Mouse (Mus musculus) megakaryocyte, embryonic 14.5 days (primary cell): ENCODE results near the gene Art5. TPM values are rescaled to one million over a fixed set of nuclear protein-coding genes. Genes with fewer than 3 reads are reported as not detected.

Source experiments
- H3K27me3 ChIP-seq: replicated peaks from 2 replicates; pipeline ENCODE3; 2012; ENCODE audit warnings: inconsistent platforms
- H3K36me3 ChIP-seq: replicated peaks from 2 replicates; pipeline ENCODE3; 2012; ENCODE audit warnings: low read length, inconsistent platforms, mixed read lengths
- H3K4me1 ChIP-seq: 2 replicates; pipeline ENCODE4 v1.6.1; 2012; ENCODE audit warnings: inconsistent platforms
- H3K4me3 ChIP-seq: replicated peaks from 2 replicates; pipeline ENCODE3; 2012; ENCODE audit warnings: moderate library complexity, mild to moderate bottlenecking, inconsistent platforms
- H3K9me3 ChIP-seq: 2 replicates; pipeline ENCODE4 v1.6.1; 2012; ENCODE audit warnings: inconsistent platforms
- FLI1 ChIP-seq: IDR thresholded peaks from 2 replicates; pipeline ENCODE4 v1.6.1; 2012; ENCODE audit warnings: low read length, inconsistent platforms, mixed read lengths
- GATA1 ChIP-seq: IDR thresholded peaks from 3 replicates; pipeline ENCODE4 v1.6.1; 2012; ENCODE audit warnings: mixed read lengths, low read length, inconsistent platforms, borderline replicate concordance
- polyA plus RNA-seq: library from polyadenylated mRNA; stranded (reverse); fragments of >175 nt; gene quantifications from 2 replicates; pipeline ENCODE4 v1.2.3, GENCODE M21; 2012; ENCODE audit warnings: low replicate concordance; ENCODE audit not compliant: insufficient read depth

Art5 gene
- not detected in 2 replicates for polyA plus RNA-seq

DNA sequence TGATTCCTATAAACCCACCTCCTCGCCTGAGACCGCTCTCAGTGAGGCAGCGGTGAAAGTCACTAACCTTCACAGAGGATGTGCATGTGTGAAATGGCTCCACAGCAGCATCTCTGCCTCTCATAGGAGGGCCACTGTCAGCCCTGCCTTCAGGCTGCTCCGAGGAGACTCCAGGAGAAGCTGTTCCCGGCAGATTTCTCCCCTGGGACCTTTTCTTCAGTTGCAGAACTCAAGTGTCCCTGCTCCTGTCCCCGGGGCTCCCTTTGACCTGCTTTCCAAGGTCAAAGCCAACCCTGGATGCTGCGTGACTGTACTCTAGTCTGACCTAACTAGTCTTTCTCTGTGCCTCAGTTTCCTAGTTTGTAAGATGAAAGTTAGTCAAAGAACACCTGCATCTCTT is at the start of gene Art5:
Art5 (minus strand) TSS at position 319 of the 400 bp plus-strand sequence.
- no peak within 1 kb of the TSS for H3K4me3 ChIP-seq
- no peaks in the 10 kb centered on the region for H3K9me3 ChIP-seq
- H3K36me3 ChIP-seq: no peaks in the 10 kb centered on the region
- no peak for TF ChIP-seq GATA1
- no peak for TF ChIP-seq FLI1
- H3K27me3 ChIP-seq: peaks cover 70% of the 10 kb centered on the region
- peaks cover 47% of the 10 kb centered on the region for H3K4me1 ChIP-seq

GRCm38 (mm10) chr7:102153691-102154090 is 44.4 kb upstream of the Art5 start:
- no peaks in the 10 kb centered on the region for H3K4me1 ChIP-seq
- no peak overlapping the region for H3K4me3 ChIP-seq
- no peak for TF ChIP-seq GATA1
- no peak for TF ChIP-seq FLI1
- H3K36me3 ChIP-seq: peaks cover 92% of the 10 kb centered on the region
- H3K27me3 ChIP-seq: no peaks in the 10 kb centered on the region
- no peaks in the 10 kb centered on the region for H3K9me3 ChIP-seq

DNA sequence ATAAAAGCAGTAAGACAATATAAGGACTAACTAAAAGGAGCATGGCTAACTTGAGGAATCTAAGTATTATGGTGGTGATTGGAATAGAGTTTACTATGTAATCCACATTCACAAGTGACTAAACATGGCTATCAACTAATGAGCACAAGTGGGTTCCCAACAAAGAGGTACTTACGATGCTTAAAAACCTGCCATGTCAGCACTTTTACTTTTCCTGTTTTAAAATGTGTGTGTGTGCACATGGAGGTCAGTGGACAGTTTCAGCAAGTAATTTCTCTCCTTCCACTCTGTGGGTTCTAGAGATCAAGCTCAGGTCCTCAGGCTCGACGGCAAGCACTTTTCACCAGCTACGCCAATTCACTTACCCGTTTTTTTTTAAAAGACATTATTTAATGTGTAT is 28.6 kb upstream of the Art5 start:
- Histone ChIP-seq H3K4me3 (no peak overlapping the region), H3K4me1 (peaks cover 6% of the 10 kb centered on the region; the same call in 1 of the 2 replicates), H3K36me3 (peaks cover 97% of the 10 kb centered on the region), H3K9me3 (no peaks in the 10 kb centered on the region), H3K27me3 (no peaks in the 10 kb centered on the region)
- no peak for TF ChIP-seq GATA1
- TF ChIP-seq FLI1: no peak

DNA sequence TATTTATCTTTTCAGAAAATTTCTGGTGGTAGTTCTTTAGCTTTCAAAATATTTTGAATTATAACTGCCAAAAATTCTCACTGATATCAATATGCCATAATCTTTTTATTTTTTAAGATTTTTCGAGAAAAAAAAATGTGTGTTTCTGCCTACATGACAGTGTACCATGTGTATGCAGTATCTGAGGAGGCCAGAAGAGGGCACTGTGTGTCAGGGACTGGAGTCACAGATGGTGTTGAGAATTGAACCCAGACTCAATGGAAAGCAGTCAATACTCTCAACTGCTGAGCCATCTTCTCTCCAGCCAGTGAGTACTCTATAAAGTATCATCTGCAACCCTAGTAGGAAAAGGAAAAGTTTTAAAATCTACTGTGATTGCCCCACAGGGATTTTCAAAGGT is 28.2 kb upstream of the Art5 start:
- no peaks in the 10 kb centered on the region for H3K9me3 ChIP-seq
- H3K36me3 ChIP-seq: peaks cover 99% of the 10 kb centered on the region
- H3K4me3 ChIP-seq: no peak overlapping the region
- no peaks in the 10 kb centered on the region for H3K27me3 ChIP-seq
- TF ChIP-seq FLI1: no peak
- TF ChIP-seq GATA1: no peak
- H3K4me1 ChIP-seq: peaks cover 6% of the 10 kb centered on the region; the same call in 1 of the 2 replicates

DNA sequence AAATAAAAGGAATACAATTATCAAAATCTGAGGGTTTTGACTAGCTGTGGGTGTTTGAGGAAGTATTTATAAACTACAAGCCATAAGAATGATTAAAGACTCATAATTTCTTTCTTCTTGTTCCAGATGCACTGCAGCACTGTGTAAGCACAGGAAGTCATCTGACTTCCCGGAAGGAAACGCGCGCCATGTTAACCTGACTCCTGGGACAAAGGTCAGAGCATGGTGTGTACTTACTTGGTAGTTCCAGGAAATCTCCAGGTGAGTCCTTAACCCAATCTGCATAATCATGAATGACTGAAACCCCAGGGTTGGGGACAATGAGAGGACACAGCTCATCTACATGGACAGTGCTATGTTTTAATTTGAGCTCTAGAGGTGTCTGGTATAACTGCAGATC is 23.1 kb upstream of the Art5 start:
- Histone ChIP-seq H3K4me3 (no peak overlapping the region), H3K36me3 (peaks cover 97% of the 10 kb centered on the region), H3K27me3 (no peaks in the 10 kb centered on the region), H3K4me1 (no peaks in the 10 kb centered on the region; the same call in 1 of the 2 replicates), H3K9me3 (no peaks in the 10 kb centered on the region)
- TF ChIP-seq FLI1 (no peak), GATA1 (no peak)

- no peaks in the 10 kb centered on the region for H3K9me3 ChIP-seq
- TF ChIP-seq GATA1 (no peak), FLI1 (no peak)
- no peak overlapping the region for H3K4me3 ChIP-seq
- peaks cover 3% of the 10 kb centered on the region for H3K27me3 ChIP-seq
- peaks cover 73% of the 10 kb centered on the region for H3K36me3 ChIP-seq
- peaks cover 7% of the 10 kb centered on the region; the same call in 1 of the 2 replicates for H3K4me1 ChIP-seq
These were observed 11.0 kb upstream of the Art5 start for GRCm38 (mm10) chr7:102120326-102120725.

DNA sequence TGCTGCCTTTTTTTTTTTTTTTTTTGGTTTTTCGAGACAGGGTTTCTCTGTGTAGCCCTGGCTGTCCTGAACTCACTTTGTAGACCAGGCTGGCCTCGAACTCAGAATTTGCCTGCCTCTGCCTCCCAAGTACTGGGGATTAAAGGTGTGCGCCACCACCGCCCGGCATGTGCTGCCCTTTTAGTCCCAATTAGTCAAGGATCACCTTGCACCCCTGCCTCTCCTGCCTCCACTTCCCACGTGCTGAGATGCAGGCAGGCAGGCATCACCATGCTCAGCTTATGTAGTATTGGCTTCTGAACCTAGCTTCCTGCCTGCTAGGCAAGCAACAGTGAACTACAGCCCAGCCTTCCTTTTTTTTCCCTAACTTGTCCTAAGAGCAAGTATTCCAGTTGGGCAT is 8.1 kb upstream of the Art5 start:
- H3K4me3 ChIP-seq: peak overlapping the region; percentile 38
- peaks cover 44% of the 10 kb centered on the region for H3K36me3 ChIP-seq
- H3K27me3 ChIP-seq: peaks cover 17% of the 10 kb centered on the region
- no peaks in the 10 kb centered on the region for H3K9me3 ChIP-seq
- TF ChIP-seq GATA1: no peak
- no peak for TF ChIP-seq FLI1
- peaks cover 22% of the 10 kb centered on the region for H3K4me1 ChIP-seq

GRCm38 (mm10) chr7:102116579-102117331 is 7.5 kb upstream of the Art5 start, which contains the start of gene Chrna10:
Gene Chrna10, minus strand, starts transcription at chr7:102116828.
- Histone ChIP-seq H3K9me3 (no peaks in the 10 kb centered on the region), H3K4me1 (peaks cover 22% of the 10 kb centered on the region)

DNA sequence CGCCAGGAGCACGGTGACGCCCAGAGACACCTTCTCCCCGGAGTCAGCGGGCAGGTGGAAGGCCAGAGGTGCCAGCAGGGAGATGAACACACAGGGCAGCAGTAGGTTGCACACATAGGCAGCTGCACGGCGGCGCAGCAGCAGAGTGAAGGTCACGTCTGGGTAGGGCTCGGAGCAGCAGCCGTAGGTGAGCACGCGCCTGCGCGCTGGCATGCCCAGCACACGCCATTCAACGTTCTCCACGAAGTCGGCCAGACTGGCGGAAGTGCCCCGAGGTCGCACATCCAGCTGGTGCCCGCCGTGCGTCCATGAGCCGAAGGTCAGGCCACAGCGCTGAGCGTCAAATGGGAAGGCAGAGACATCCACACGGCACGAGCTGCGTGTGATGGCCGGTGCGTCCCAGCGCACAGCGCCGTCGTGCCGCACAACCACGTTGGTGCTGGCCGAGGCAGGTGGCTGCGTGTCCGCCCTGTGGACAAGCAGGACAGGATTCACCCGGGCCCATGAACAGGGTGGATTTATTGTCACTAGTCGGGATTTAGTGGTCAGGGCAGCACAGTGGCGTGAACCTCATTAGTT is 4.0 kb upstream of the Art5 start:
- peak overlapping the region; percentile 51 for H3K4me3 ChIP-seq
- H3K36me3 ChIP-seq: peaks cover 3% of the 10 kb centered on the region
- no peaks in the 10 kb centered on the region for H3K9me3 ChIP-seq
- H3K4me1 ChIP-seq: peaks cover 46% of the 10 kb centered on the region
- peaks cover 47% of the 10 kb centered on the region for H3K27me3 ChIP-seq
- TF ChIP-seq GATA1: no peak
- no peak for TF ChIP-seq FLI1

More at GRCm38 (mm10) chr7:102116579-102117331, 7.5 kb upstream of the Art5 start, which contains the start of gene Chrna10:
- H3K36me3 ChIP-seq: peaks cover 37% of the 10 kb centered on the region
- peak within 1 kb of the TSS; percentile 38 for H3K4me3 ChIP-seq
- TF ChIP-seq GATA1 (no peak), FLI1 (no peak)
- peaks cover 23% of the 10 kb centered on the region for H3K27me3 ChIP-seq

DNA sequence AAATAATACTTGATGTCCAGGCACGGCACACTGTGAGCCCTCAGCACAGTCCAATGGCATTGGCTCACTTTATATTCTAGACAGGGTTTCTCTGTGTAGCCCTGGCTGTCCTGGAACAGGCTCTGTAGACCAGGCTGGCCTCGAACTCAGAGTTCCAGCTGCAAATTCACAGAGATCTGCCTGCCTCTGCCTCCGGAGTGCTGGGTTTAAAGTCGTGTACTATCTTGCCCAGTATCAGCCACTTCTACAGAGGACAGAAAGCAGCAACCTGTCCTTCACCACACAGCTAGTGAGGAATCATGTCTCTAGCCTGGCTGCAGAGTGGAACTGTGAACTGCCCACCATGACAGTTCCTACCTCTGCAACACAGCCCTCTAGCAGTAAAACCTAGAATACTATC is 457 bp upstream of the Art5 start:
- Histone ChIP-seq H3K27me3 (peaks cover 65% of the 10 kb centered on the region), H3K4me3 (no peak overlapping the region), H3K9me3 (no peaks in the 10 kb centered on the region), H3K4me1 (peaks cover 48% of the 10 kb centered on the region), H3K36me3 (no peaks in the 10 kb centered on the region)
- no peak for TF ChIP-seq GATA1
- TF ChIP-seq FLI1: no peak
